Mouse (Mus musculus): ENCODE data around the gene Speer4f1. TPM values are rescaled to one million over a fixed set of nuclear protein-coding genes. Genes with fewer than 3 reads are reported as not detected.
A peak's percentile ranks its signal among the peaks of the same experiment; 100 is the strongest.

The Speer4f1 gene
- polyA plus RNA-seq, 1 experiment from 2014 or later = not detected

- ATAC-seq (replicated peaks) = peak; percentile 89
- H3K4me2 ChIP-seq (replicated peaks) = no peak overlapping the region
- peaks cover 12% of the 10 kb centered on the region; the same call in 1 of the 2 replicates for H3K4me1 ChIP-seq
- H3K36me3 ChIP-seq = no peaks in the 10 kb centered on the region
- WGBS = 42% methylated on average over 1 of the region's 1 CpGs
- H3K9me3 ChIP-seq = no peaks in the 10 kb centered on the region
- H3K9ac ChIP-seq (replicated peaks) = no peak overlapping the region
- H3K4me3 ChIP-seq = no peak overlapping the region
- H3K27ac ChIP-seq (replicated peaks) = peak overlapping the region; percentile 52; the same call in 1 of the 2 replicates
- no peaks in the 10 kb centered on the region for H3K27me3 ChIP-seq
These were observed 24.0 kb downstream of the Speer4f1 start for GRCm38 (mm10) chr5:17499873-17500329.

GRCm38 (mm10) chr5:17500866-17501265 is 25.0 kb downstream of the Speer4f1 start:
- peak; percentile 88 for ATAC-seq (replicated peaks)
- no peak overlapping the region for H3K9ac ChIP-seq (replicated peaks)
- H3K4me1 ChIP-seq = peaks cover 12% of the 10 kb centered on the region; the same call in 1 of the 2 replicates
- H3K36me3 ChIP-seq = no peaks in the 10 kb centered on the region
- no peak overlapping the region for H3K4me3 ChIP-seq
- H3K27ac ChIP-seq (replicated peaks) = peak overlapping the region; percentile 66
- no peaks in the 10 kb centered on the region for H3K9me3 ChIP-seq
- 21% methylated on average over 1 of the region's 1 CpGs for WGBS
- H3K27me3 ChIP-seq = no peaks in the 10 kb centered on the region
- H3K4me2 ChIP-seq (replicated peaks) = no peak overlapping the region

- no peak for ATAC-seq (replicated peaks)
- Histone ChIP-seq H3K4me1 (peaks cover 9% of the 10 kb centered on the region; the same call in 1 of the 2 replicates), H3K9ac (replicated peaks) (no peak overlapping the region), H3K36me3 (no peaks in the 10 kb centered on the region), H3K4me3 (no peak overlapping the region), H3K9me3 (no peaks in the 10 kb centered on the region), H3K27me3 (no peaks in the 10 kb centered on the region), H3K27ac (replicated peaks) (no peak overlapping the region), H3K4me2 (replicated peaks) (no peak overlapping the region)
These were observed 29.6 kb downstream of the Speer4f1 start for GRCm38 (mm10) chr5:17505540-17505939.

- H3K27ac ChIP-seq (replicated peaks) = no peak overlapping the region
- H3K4me2 ChIP-seq (replicated peaks) = no peak overlapping the region
- no peak for ATAC-seq (replicated peaks)
- H3K27me3 ChIP-seq = no peaks in the 10 kb centered on the region
- H3K4me1 ChIP-seq = no peaks in the 10 kb centered on the region
- WGBS = 68% methylated on average over 3 of the region's 3 CpGs
- no peak overlapping the region for H3K4me3 ChIP-seq
- no peak overlapping the region for H3K9ac ChIP-seq (replicated peaks)
- no peaks in the 10 kb centered on the region for H3K9me3 ChIP-seq
- H3K36me3 ChIP-seq = no peaks in the 10 kb centered on the region
These were observed 32.1 kb downstream of the Speer4f1 start for GRCm38 (mm10) chr5:17508038-17508437.

Other genes starting within 250 kb of the Speer4f1 start
- not detected in 2 replicates for gene Speer4f2, start 102.9 kb upstream of the Speer4f1 start, polyA plus RNA-seq (2015; fragmentation: Nextera tagmentation; extraction: Ambion mirVana)
- 32.2 and 34.9 TPM in 2 replicates for gene Sema3c, start 98.2 kb downstream of the Speer4f1 start, polyA plus RNA-seq (2015; fragmentation: Nextera tagmentation; extraction: Ambion mirVana)